Mouse (Mus musculus) ES-E14 (cell line): ENCODE results near the gene Lrrc23. TPM values are rescaled to one million over a fixed set of nuclear protein-coding genes. Genes with fewer than 3 reads are reported as not detected.

Experiments
- DNase-seq: peaks from one replicate; pipeline ENCODE4 v3.0.0-alpha.2; 2013; ENCODE audit warnings: low read depth, low spot score
- H3K27ac ChIP-seq: 2 replicates; pipeline ENCODE4 v1.5.1; 2012; ENCODE audit warnings: low read depth, mild to moderate bottlenecking, low read length, moderate library complexity, mixed read lengths; ENCODE audit not compliant: poor library complexity, insufficient read depth, severe bottlenecking
- H3K36me3 ChIP-seq: 2 replicates; pipeline ENCODE4 v1.6.1; 2012; ENCODE audit warnings: mild to moderate bottlenecking, low read length, moderate library complexity, mixed read lengths; ENCODE audit not compliant: control insufficient read depth, poor library complexity, insufficient read depth, severe bottlenecking
- H3K4me1 ChIP-seq, 2 experiments: fragments of 150-350 bp in 1 of 2; sonication (generic) in 1 of 2; 2 replicates each; pipeline ENCODE4 v1.6.1; 2012; ENCODE audit warnings: low read length in 2 of 2, mild to moderate bottlenecking in 1 of 2, mixed read lengths in 1 of 2; ENCODE audit not compliant: control insufficient read depth in 2 of 2, insufficient read depth in 2 of 2, poor library complexity in 1 of 2
- H3K4me3 ChIP-seq, 2 experiments: fragments of 150-350 bp in 1 of 2; sonication (generic) in 1 of 2; 2 replicates each; pipeline ENCODE4 v1.5.1; 2012; ENCODE audit warnings: low read length in 2 of 2, low read depth in 1 of 2, mild to moderate bottlenecking in 1 of 2, mixed read lengths in 1 of 2; ENCODE audit not compliant: insufficient read depth in 1 of 2, poor library complexity in 1 of 2, severe bottlenecking in 1 of 2
- H3K9ac ChIP-seq: 2 replicates; pipeline ENCODE4 v1.6.1; 2012; ENCODE audit warnings: low read depth, mild to moderate bottlenecking, low read length, mixed read lengths; ENCODE audit not compliant: poor library complexity, insufficient read depth, severe bottlenecking
- H3K9me3 ChIP-seq: fragments of 150-350 bp; sonication (generic); 2 replicates; pipeline ENCODE4 v1.6.1; 2012; ENCODE audit warnings: low read depth, mild to moderate bottlenecking, low read length; ENCODE audit not compliant: control insufficient read depth, insufficient read depth
- CHD2 ChIP-seq: IDR thresholded peaks from 2 replicates; pipeline ENCODE4 v1.6.1; 2014; ENCODE audit warnings: mild to moderate bottlenecking, low read depth, low read length, inconsistent platforms
- HCFC1 ChIP-seq: IDR thresholded peaks from 2 replicates; pipeline ENCODE4 v1.6.1; 2012; ENCODE audit warnings: low read length, inconsistent platforms, borderline replicate concordance; ENCODE audit not compliant: insufficient read depth
- MAFK ChIP-seq: IDR thresholded peaks from 2 replicates; pipeline ENCODE4 v1.6.1; 2014; ENCODE audit warnings: mild to moderate bottlenecking, low read depth, low read length, inconsistent platforms; ENCODE audit not compliant: insufficient read depth
- ZC3H11A ChIP-seq: IDR thresholded peaks from 2 replicates; pipeline ENCODE4 v1.6.1; 2012; ENCODE audit warnings: low read depth, mild to moderate bottlenecking, inconsistent platforms, low read length, borderline replicate concordance
- ZNF384 ChIP-seq: IDR thresholded peaks from 2 replicates; pipeline ENCODE4 v1.6.1; 2012; ENCODE audit warnings: low read depth, low read length, inconsistent platforms
- in situ Hi-C, 2 experiments: fragments of 600-800 bp; cut with MboI; formaldehyde crosslinking; loops; one replicate each; pipeline ENCODE4 v1.15.1; 2025; ENCODE audit warnings: low sequenced_read_pairs in 2 of 2, inconsistent platforms in 1 of 2; ENCODE audit not compliant: unreplicated experiment in 2 of 2
- total RNA-seq: library from RNA; depleted of rRNA; stranded (reverse); fragments of 300-350 nt; gene quantifications from 2 replicates; pipeline ENCODE4 v1.2.3, GENCODE M21; 2012

Gene Lrrc23
- total RNA-seq, 1 experiment: not detected

- TF ChIP-seq CHD2: no peak
- TF ChIP-seq HCFC1: no peak
- no peak for TF ChIP-seq ZNF384
- no peak for TF ChIP-seq ZC3H11A
- TF ChIP-seq MAFK: no peak
- no peak for DNase-seq
- no peak overlapping the region for H3K27ac ChIP-seq
- H3K4me3 ChIP-seq: peak overlapping the region; percentile 77 to 80; a peak in 3 of 4 replicates
- in situ Hi-C loops: no loop called here
- H3K9me3 ChIP-seq: no peaks in the 10 kb centered on the region
- no peak overlapping the region for H3K9ac ChIP-seq
- peaks cover 22% of the 10 kb centered on the region for H3K36me3 ChIP-seq
- peaks cover 0 to 23% of the 10 kb centered on the region in 2 experiments; a peak in 2 of 4 replicates for H3K4me1 ChIP-seq
Observed at GRCm38 (mm10) chr6:124809775-124810538, 30.4 kb upstream of the Lrrc23 start.

GRCm38 (mm10) chr6:124809052-124809774, 29.7 kb upstream of the Lrrc23 start:
- peak overlapping the region; percentile 77 to 80 for H3K4me3 ChIP-seq
- in situ Hi-C loops: no loop called here
- H3K27ac ChIP-seq: no peak overlapping the region
- H3K36me3 ChIP-seq: peaks cover 21% of the 10 kb centered on the region
- no peak for TF ChIP-seq ZC3H11A
- TF ChIP-seq MAFK: no peak
- TF ChIP-seq ZNF384: no peak
- TF ChIP-seq CHD2: no peak
- no peak for TF ChIP-seq HCFC1
- H3K4me1 ChIP-seq: peaks cover 0 to 19% of the 10 kb centered on the region in 2 experiments; a peak in 2 of 4 replicates
- peak overlapping the region; percentile 78 for H3K9ac ChIP-seq
- DNase-seq: no peak
- no peaks in the 10 kb centered on the region for H3K9me3 ChIP-seq

GRCm38 (mm10) chr6:124808358-124809012, 29.0 kb upstream of the Lrrc23 start, which contains the start of gene Spsb2:
TSS of gene Spsb2 (plus strand) at chr6:124808661.
- Histone ChIP-seq H3K4me1 (peaks cover 0 to 19% of the 10 kb centered on the region in 2 experiments; a peak in 2 of 4 replicates), H3K36me3 (peaks cover 21% of the 10 kb centered on the region), H3K9ac (peak within 1 kb of the TSS; percentile 78), H3K9me3 (no peaks in the 10 kb centered on the region), H3K27ac (no peak within 1 kb of the TSS), H3K4me3 (peak within 1 kb of the TSS; percentile 77 to 80)
- TF ChIP-seq MAFK (no peak), CHD2 (no peak), ZC3H11A (no peak), HCFC1 (no peak), ZNF384 (no peak)
- DNase-seq: no peak
- in situ Hi-C loops: no loop called here

DNA sequence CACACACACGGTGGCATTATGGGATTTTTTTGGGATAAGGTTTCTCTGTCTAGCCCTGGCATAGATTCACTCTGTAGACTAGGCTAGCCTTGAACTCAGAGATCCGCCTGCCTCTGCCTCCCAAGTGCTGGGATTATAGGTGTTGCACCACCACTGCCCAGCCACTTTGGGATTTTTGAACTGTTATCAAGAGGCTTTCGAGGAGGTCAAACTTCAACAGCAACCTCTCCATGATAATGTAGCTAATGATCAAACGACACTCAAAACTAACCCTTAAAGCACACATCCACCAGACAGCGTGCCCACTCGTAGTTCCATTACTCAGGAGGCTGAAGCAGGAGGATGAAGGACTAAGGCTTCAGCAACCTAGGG, 28.4 kb upstream of the Lrrc23 start:
- Histone ChIP-seq H3K4me1 (peaks cover 0 to 19% of the 10 kb centered on the region in 2 experiments; a peak in 2 of 4 replicates), H3K4me3 (peak overlapping the region in 1 of 2 experiments; percentile 77; a peak in 2 of 4 replicates), H3K9ac (no peak overlapping the region), H3K36me3 (peaks cover 21% of the 10 kb centered on the region), H3K27ac (no peak overlapping the region), H3K9me3 (no peaks in the 10 kb centered on the region)
- no peak for TF ChIP-seq CHD2
- TF ChIP-seq HCFC1: no peak
- TF ChIP-seq MAFK: no peak
- no peak for TF ChIP-seq ZC3H11A
- TF ChIP-seq ZNF384: no peak
- in situ Hi-C loops: no loop called here
- no peak for DNase-seq
